Mouse (Mus musculus): ENCODE data around the gene Ccdc34. TPM values are rescaled to one million over a fixed set of nuclear protein-coding genes. Genes with fewer than 3 reads are reported as not detected.
"Not testable (repeated sequence)": the region's sequence is repeated elsewhere in the genome, so short reads cannot be mapped to it uniquely, and the experiment has no call there.

The Ccdc34 gene
- polyA plus RNA-seq, 1 experiment: 9.5 TPM

DNA sequence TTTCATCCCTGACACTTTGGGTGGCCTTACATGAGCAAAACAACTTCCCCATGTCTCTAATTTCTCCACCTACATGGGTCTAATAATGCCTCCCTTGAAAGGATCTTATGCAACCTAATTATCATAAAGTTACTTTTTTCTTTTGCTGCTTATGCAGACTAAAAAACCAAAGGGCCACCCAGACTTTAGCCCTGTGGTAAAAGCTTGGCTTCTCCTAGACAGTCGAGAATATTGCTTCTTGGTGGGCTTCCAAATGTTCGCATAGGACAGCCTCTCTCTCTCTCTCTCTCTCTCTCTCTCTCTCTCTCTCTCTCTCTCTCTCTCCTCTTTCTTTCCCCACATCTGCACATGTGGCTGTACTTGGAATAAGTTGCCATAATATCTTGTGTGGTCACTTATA, 60.0 kb downstream of the Ccdc34 start:
- no peak for DNase-seq (ENCODE audit: low spot score)

DNA sequence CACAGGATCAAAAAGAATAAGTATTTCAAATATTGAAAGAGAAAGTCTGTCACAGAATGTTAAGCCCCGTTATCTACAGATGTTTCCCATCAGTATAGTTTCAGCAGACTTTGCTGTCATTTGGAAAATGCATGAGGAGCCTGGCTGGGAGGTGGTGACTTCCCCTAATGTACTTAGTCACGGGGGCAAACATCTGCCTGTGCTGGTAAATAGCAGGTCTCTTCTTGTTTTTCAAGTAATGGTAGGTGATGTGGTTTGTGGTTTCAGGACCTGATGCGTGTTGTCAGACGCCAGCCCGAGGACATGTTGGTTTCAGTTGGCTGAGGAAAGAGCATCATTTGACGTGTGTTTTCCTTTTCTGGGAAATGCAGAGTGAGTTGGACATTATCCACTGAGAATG, 62.9 kb downstream of the Ccdc34 start:
- no peak for DNase-seq (ENCODE audit: low spot score)

DNA sequence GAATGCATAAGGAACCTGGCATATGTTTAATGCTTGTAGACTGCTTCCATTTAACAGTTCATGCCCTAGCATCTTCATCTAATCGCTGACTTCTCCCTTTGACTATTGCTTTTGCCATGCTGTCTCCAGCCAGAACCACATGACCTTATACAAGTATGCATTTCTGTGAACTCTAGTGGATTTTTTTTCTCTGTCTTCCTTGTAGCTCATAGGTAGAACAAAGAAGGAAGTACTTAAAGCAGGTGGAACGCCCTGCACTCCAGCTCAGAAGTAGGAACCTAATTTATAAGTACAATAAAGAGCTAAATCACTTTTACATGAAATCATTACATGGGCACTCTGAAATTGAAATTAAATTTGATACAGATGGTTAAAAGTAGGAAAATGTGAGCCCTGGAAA, 65.4 kb downstream of the Ccdc34 start:
- DNase-seq (ENCODE audit: low spot score): no peak

DNA sequence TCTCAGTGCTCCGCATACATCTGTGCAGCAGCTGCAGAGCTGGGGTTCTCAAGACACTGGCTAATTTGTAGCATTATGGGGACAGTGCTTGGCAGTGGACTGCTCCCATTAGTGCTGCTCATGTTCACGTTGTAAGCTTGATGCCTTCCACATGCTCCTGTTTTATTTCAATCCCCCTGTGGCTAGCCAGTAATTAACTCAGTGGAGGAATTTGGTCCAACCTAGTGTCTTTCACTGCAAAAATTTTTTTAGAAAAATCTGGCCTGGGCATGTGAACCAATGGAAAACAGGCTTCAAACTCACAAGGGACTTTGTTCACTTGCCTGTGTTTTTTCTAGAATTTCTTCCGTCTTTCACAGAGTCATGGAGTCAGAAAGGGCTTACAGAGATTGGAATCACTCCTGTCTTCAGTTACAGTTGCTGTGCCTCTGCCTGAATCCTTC, 68.1 kb downstream of the Ccdc34 start:
- no peak for DNase-seq (ENCODE audit: low spot score)

DNA sequence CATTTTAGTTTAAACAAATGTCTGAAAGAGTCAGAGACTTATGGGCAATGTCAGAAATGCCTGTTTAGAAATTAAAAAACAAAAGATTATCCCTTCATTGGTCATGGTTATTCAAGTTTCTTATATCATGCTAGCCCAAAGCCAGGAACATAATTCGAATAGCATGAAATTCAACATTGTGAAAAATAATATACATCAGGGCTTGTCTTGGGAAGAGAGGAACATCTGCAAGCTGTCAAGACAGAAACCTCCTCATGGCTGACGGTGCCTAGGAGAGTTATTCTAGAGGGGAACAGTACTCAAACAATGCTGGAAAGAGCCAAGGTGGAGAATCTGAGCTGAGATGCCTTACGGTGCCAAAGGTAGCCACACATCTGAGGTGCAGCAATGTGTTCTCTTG, 96.5 kb downstream of the Ccdc34 start:
- no peak for DNase-seq (ENCODE audit: low spot score)

DNA sequence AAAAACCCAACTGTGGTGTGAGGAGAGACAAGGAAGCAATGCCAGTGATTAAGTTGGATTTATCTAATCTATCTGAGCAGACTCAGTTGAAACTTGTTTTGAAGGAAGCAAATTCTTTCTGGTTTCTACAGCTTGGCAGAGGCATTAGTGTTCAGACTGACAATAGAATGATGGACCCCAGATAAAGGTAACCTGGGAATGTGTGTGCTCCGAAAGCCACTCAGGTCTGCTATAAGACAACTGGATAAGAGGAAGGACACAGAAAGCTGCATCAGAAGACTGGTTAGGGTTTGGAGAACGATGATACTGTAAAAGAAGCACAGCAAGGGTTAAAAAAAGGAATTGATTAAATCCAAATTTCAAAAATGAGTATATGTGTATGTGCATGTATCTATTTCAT, 111.8 kb downstream of the Ccdc34 start:
- DNase-seq (ENCODE audit: low spot score): no peak

DNA sequence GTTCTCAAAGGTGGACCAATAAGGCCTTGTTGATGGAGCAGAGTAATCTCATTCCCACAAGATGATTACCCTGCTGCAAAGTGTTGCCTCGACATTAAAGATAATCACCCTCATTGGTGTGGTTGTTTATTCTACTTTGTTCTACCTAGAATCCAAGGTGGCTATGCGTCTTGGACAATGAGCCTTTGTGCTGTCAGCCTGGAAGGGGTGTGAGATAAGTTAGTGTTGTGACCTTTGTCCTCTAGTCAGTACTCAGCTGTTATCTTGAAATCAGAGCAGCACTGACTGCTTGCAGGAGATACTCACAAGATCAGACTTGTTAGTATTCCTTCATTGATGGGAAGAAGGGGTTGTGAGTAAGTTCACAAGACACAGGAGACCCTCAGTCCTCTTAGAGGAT, 114.0 kb downstream of the Ccdc34 start:
- no peak for DNase-seq (ENCODE audit: low spot score)

DNA sequence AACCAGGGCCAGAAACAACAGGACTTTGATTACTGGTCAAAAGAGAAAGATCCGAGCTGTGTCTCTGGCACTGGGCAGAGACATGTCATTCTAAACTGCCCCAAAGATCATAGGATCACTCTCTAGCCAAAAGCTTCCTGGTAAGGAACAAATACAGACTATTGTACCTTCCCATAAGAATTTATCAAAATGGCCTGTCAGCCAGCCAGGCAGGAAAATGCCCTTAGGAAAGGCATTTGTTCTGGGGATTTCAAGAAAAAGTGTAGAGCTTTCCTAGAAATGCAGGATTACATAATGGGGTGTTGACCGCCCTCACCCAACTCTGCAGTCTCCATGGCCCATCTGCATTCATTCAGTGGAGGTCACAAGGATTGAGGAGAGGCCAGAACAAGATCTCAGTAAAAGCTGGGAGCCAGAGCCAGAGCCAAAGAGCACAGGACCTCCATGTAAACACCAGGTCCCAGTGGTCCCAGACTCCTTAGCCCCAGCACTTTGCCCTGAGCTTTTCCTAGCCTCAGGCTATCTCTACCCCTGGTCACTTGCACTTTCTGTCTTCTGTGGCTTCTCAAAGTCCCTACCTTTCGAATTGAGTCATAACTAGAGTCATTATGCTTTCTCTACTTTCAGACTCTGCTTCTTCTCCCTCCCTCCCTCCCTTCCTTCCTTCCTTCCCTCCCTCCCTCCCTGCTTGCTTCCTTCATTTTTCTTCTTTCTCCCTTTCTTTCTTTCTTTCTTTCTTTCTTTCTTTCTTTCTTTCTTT, 115.9 kb downstream of the Ccdc34 start:
- no peak for DNase-seq (ENCODE audit: low spot score)

DNA sequence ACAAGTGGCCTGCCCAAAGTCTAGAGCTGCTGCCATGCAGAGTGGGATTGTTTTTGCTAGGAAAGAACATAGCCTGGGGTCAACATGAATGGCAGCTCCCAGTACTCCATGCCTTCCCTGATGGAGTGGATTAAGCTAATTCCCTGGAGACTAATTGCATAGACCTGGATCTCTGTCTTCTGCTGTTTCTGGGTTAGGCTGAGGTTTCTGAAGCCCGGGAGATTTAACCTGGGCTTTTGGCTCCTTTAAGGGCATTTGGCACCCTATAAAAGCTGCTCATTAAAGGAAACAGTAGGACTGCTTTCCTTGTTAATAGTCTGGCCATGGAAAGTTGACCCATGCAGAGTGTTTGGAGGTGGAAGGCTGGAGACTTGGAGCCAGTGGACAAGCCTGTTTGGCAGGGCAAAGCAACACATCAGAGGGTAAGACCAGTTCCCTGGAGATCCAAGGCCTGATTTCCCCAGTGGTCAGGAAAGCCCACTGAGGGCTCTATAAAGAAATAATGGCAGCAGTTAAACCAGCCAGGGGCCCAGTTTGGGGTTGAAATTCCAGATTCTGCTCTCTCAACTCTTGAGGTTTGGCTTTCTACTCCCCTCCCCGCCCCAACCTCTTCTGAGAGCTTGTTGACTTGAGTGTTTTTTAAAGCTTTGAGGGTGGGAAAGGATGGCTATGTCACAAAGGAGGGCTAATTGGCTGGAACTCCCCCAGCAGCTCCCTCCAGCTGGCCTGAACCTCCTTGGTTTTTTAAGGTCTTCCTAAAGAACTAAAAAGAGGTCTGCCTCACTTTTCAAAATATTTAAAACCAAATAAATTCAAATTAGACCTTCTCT, 117.4 kb downstream of the Ccdc34 start:
- DNase-seq (ENCODE audit: low spot score): no peak

DNA sequence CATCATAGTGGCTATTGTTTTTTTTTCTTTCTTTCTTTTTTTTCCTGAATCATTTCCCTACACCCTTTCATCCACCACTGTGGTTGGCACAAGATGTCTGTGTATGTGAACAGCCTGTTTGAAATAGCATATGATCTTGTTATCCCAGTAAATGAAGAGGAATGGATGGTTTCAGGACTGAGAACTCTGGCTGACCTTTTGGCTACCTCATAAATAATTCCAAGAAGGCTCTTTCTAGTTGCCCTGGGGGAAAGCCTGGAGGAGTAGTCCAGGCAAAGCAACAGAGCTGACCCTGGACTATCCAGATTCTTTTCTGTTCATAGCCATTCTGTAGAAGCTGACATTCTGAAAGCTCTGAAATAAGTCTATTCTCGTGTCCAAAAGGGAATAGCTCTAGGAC, 119.7 kb downstream of the Ccdc34 start:
- DNase-seq (ENCODE audit: low spot score): no peak

DNA sequence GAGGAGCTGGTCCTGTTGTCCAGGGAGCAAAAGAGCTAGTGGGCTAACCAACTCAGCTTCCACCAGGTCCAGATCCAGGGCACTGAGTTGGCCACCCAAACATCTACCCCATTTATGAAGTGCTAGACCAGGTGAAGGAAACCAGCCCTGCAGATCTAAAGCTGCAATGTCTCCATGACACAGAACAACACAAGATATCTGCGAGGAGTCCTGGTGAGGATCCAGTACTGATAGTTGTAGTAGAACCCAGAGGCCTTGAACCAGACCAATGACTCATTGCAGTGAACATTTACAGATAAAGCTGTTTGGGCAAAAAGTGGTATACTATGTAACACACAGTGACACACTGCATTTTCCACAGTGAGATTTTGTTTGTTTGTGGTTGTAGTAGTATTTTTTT, 120.5 kb downstream of the Ccdc34 start:
- DNase-seq (ENCODE audit: low spot score): no peak

DNA sequence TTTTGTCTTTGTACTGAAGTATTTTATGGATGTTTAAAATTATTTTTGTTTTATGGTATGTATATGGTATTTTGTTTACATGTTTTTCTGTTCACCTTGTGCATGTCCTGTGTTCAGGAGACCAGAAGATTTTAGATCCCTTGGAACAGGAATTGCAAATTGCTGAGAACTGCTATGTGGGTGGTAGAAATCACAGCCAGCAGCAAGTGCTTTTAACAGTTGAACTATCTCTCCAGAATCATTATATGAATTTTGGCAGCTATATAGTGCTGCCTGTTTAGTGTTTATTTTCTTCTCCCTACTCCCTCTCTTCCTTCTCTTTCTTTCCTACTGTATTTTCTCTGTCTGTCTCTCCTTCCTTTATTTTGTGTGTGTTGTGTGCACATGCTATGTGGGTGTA, 130.4 kb downstream of the Ccdc34 start:
- DNase-seq (ENCODE audit: low spot score): not testable (repeated sequence)

DNA sequence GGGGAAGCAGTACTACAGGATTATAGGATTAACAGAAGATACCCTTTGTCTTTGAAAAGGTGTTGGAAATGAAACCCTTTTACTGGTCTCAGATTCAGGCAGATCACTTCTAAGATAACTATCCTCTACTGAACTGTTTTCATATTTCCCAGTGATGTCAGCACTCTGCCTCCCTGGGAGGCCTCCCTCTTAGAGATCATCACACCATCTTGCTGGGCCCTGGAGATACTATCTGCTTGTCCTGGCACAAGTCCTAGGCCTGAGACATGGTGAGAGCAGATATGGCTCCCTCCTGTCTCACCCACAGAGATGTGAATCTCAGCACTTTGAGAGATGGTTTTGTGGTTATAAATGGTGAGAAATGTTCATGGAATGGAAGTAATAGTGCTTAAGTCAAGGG, 131.6 kb downstream of the Ccdc34 start:
- DNase-seq (ENCODE audit: low spot score): no peak

DNA sequence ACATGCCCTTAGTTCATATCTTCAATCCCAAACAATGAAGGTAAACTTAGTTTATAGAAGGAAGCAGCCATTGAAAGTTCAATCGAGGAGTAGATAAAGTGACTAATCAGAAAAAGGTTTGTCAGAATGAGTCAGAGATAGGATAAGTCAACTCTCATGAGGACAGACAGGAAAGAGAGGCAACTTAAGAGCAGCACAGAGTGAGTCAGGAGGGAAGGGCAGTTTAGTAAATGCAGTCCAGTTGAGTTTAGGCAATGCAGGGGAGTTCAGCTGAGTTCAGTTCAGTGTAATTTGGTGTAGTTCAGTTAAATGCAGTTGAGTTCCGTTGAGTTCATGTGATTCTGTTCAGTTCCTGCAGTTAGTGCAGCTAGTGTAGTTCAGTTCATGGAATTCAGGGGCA, 138.7 kb downstream of the Ccdc34 start:
- DNase-seq (ENCODE audit: low spot score): no peak

DNA sequence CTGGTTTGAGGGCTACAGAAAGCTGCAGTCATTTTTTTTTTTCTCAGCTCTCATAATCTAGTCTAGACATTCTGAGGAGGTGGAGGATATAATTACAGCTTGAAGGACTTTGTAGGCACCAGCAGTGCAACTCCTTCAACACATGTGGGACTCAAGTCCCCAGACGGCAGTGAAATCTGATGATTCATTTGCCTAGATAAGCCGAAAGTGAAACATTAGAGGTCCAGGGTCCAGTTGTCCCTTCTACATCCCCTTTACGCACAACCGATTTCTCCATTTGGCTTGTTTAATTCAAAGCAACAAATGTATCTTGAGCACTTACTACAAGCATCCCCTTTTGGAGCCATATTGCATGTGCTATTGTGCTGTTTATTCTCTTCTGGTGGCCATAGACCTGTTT, 147.4 kb downstream of the Ccdc34 start:
- DNase-seq (ENCODE audit: low spot score): no peak

DNA sequence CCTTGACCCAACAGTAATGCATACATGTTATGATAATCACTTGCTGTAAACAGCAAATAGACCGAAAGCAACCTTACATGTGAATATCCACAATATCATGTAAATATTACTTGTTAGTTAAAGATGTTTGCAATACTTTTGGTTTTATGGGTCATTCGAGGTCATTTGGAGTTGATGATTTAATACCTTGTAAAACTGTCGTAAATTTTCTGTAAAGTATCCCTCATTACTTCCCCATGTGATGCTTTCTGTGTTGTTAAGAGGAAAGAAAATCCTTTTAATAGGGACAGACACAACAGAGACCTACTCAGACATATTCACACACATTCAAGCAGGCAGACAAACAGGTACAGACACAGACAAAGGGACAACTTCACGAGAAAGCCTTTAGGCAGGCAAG, 150.1 kb downstream of the Ccdc34 start:
- no peak for DNase-seq (ENCODE audit: low spot score)

DNA sequence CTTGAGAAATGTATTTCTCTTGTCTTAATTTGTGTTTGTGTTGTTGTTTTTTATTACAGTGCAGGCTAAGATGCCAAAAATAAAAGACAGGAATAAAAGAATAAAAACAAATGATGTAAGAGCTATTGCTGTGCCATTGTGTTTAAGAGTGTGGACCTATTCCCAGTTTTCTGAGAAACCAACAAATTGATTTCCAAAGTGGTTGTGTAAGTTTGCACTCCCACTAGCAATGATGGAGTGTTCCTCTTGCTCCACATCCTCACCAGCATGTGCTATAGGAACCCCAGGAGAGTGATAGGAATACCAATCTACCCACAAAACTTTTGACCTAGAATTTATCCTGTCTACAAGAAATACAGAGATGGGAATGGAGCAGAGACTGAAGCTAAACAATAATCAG, 150.7 kb downstream of the Ccdc34 start:
- DNase-seq (ENCODE audit: low spot score): no peak

DNA sequence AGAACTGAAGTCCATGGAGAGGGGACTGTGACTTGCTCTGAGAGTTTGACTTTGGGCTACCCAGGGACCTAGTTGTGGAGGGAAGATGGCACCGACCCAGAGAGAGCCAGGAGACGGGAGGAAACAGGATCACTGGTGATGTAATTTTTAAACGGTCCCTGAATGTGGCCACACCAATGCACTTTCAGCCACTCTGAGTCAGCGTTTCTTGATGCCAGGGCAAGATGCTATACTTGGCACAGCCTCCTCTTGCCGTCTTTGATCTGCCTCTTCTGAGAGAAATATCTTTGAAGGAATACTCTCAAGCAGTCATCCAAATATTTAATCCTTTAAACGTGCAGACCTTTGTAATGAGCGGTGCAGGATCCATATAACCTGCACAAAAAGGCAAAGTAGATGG, 154.8 kb downstream of the Ccdc34 start:
- no peak for DNase-seq (ENCODE audit: low spot score)

DNA sequence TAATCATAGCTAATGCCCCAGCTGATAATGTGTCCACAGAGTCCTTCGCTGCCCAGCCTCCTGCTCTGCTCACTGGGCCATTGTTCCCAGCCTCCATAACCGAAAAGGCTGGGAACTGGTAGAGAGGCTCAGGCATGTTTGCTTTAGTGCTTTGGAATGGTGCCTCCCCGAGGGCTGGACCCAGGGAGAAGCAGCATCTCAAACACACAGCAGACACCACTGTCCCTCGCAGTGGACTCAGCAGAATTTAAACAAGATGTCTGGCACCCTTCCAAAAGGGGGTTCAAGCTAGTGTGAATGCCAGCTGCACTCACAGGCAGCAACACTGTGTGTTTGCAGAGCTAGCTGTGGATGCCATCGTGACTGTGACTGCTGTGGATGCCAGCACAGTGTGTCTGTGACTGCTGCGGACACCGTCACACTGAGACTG, 156.2 kb downstream of the Ccdc34 start:
- DNase-seq (ENCODE audit: low spot score): no peak

DNA sequence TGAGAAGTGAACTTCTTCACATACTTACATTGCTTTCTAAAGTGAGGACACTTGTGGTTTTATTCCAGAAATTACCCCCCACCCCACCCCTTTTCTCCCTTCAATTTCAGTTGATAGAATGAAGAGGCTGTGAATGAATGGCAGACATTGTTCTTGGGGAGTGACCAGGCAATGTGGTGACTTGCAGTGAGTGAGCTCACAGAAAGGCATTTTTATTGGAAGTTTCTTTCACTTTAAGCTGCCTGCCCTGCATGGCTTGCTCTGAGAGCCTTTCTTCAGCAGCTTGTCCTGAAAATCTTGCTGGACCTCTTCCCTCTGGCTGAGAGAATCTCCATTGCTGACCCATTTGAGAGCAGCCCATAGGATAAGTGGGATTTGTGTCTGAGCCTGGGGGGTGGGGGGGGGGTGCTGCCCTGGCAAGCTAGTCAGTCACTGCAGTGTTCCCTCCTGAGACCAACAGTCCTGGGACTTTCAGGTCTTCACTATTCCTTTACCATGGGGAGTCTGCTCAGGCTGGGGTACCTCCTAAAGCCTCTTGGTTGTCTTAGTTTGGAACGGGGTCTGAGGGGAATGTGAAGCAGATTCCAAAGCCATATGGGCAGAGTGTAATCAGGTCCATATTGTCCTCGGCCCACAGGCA, 159.3 kb downstream of the Ccdc34 start:
- no peak for DNase-seq (ENCODE audit: low spot score)

DNA sequence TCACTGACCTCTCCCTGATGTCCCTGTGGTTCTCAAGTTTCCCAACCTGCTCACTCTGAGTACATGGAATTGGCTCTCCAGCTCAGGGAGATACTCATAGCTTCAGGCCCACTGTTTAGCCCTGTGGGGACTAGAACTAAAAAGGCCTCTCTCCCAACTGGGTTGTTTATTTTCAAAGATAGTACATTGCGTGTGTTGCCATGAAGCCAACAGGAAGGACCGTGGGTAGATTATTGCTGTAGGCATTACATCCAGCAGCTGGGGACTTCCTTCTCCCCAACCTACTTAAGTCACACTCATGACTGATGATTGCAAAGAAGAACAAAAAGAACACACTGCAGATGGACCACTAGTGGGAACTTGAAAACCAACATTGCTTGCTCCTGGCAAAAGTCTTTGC, 159.8 kb downstream of the Ccdc34 start:
- no peak for DNase-seq (ENCODE audit: low spot score)

DNA sequence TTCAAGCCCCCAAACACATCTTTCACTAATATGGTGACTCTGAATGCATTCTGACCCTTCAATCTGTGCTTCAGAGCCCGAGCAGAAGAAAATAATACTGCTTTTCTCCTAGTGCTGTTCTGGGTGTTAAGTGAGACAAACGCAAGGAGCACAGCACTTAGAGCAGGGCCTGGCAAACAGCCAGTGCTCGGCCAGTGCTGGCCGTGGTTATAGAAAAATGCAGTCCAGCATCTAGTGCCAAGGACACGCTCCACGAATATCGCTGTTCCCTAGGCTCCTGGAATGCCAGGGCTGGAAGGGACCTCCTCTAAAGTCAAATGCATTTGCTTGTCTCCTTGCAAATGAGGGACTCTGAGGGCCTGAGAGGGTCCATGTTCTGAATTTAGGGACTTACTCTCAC, 160.3 kb downstream of the Ccdc34 start:
- no peak for DNase-seq (ENCODE audit: low spot score)

All from urinary bladder, adult 2 months (tissue).